Mouse (Mus musculus) lung, postnatal 36 days (tissue): ENCODE results near the gene D430041D05Rik.

Source experiments
- DNase-seq: peaks from one replicate; pipeline ENCODE4 v3.0.0; 2022; ENCODE audit warnings: mixed read lengths

Gene D430041D05Rik

DNA sequence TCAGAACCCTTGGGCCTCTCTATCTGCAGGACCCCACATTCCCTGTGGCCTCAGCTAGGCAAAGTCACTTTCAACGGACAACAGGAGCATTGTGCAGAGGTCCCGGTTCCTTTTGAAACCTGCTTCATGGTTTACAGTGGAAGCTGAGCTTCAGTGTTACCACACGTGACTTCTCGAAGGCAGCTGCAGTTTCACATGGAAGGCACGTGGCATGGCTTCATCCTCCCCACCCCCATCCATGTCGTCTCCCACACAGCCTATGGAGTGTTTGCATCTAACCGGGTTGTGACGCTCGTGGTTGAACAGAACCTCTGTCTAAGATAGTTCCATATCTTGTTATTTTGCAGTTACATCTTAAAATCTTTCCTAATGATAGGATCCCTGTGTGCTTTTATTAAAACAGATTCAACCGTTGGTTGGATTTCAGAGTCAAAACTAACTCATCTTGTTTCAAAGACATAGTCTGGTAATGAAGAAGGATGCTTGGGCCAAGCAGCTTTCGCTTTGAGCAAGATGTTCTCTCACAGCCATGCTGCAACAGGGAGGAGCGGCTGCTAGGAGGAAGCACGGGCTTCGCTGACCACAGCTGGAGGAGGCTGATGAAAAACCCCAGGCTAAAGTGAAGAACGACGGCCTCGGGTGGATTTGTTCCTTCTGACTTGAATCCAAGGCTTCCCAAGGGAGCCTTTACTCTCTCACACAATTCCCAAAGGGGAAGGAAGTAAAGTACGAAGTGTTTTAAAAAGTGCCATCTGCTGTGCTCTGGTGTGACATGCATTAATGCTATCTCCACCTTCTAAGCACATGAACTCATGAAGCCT lies 149.7 kb downstream of the D430041D05Rik start:
- DNase-seq, result no peak

DNA sequence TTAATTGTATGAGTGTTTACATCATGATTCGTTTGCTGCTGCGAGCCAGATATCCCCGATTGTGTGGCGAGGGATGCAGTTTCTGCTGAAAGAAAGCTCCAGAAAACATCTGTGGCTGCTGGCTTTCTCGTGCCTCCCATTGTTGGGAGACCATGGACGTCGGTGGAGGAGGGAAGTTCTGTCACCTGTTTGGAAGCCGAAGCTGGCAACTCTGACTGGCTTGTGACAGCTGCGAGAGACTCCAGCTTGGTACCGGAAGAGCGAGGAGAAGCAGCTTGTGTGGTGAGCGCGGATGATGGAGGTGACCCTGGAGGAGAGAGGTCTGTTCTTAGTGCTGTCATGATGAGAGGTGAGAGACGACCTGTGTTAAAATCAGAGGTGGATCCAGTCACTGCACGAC lies 154.2 kb downstream of the D430041D05Rik start:
- DNase-seq, result no peak

DNA sequence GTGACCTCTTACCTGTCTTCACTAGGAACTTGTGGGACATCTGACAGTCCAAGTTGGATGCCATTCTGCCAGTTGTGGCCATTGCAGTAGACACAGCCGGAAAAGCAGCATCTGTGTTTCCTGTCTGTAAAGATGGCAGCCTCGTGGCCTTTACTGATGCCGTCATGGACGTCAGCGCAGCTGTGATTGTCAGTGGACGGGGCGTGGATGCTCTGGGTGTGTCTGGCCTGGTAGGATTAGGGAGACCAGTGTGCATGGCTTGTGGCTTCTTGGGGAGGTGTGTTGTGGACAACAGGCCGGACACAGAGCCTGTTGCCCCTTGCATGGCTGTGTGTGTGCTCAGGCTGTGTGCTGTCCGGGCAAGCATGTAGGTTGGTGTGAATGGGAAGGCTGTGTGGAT lies 155.9 kb downstream of the D430041D05Rik start:
- DNase-seq, result no peak

DNA sequence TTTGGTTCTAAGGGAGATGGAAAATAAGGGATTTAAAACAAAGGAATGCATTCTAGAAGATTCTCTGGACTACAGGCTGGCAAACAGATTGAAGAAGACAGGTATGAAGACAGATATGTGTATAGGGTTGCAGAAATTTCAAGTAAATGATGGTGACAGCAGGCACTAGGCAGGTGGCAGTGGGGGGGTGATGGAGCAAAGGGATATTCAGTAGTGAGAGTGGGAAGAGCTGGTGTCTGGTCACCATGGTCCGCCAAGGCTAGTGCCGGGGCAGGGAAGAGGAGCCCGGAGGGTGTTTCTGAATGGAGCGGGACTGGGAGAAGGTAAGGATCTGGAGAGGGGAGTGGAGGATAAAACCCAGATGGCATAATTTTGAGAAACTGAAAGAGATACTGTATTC lies 157.5 kb downstream of the D430041D05Rik start:
- no peak for DNase-seq

DNA sequence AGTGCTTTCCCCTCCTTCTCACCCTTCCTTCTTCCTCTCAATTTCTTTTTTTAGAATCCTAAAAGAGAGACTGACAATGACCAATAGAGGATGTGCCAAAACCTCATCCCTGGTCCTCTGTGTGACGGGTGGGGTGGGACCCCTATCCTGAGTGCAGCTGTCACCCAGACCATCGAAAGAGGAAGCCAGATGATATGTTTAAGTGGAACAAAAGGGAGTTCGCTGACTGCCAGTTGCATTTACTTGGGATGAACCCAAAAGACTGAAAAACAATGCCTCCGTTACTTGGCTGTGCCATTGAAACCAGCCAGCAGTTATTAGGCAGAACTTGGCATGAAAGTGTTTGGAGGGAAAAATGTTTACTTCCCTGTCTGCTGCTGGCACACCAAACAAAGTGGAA lies 159.2 kb downstream of the D430041D05Rik start:
- DNase-seq, result no peak

DNA sequence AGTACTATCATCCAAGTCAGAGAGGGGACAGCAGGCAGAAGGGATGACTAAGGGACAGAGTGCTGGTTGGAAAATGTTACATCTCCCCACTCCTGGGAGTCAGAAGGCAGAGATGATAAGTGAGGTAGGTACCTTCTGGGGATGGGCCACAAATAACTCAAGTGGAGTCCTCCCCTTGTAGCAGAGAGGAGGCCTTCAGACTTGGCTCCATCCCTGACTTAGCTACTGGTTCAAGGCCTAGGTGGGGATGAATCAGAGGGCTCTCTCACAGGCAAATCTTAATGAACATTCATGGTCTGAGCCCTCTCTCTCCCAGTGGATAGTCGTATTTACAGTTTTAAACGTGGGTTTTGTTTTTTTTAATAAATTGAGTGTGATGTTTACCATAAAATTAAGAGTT lies 161.0 kb downstream of the D430041D05Rik start:
- DNase-seq, result no peak

DNA sequence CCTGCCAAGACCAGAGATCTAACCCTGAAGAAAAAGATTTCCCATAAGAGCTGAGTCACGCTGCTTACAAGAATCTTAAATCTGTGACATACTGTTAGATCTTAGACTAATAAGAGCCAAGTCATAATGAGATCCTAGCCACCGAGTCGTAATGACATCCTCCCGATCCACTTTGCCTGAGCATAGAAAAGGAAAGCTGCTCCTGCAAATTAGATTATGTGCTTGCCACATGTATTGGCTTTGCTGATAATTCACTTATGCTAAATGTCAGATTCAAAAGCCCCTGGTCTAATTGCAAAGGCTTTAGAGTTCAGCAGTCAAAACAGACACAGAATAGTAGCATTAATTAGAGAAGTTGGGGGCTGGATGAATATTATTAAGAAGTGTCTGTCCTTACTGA lies 164.0 kb downstream of the D430041D05Rik start:
- DNase-seq, result no peak

DNA sequence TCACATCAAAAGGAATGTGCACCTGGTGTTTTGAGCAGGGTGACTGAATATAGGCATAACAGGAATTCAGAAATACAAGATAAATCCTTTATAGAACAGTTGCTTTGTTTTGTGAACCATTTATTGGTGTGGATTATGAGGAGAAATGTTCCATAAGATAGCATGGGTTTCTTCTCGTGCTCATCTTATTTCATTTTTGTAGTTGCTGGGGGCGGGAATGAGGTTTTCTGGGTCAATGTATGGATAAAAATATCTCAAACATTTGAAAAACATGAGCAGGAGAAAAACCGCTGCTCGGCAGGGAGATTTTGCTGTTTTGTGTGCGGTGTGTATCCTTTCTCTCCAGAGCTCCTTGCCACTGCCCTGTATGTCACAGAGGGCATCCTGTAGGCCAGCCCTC lies 168.8 kb downstream of the D430041D05Rik start:
- DNase-seq, result no peak

DNA sequence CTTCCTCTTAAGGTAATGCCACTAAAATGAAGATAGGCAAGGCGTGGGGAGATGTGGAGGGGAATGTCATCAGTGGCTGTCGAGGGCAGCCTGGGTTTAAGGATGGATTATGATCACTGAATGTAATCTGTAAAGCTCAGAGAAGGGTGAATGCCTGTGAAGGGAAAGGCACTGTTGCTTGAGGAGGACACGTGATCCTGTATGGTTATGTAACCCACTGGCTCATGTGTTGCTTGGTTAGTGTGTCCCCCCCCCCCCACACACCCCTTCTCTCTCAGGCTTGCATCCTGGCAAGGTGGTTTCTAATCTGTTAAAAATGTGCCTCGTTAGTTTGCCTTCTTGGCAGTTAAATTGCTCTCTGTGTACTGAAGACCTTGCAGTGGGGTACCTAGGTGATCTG lies 173.7 kb downstream of the D430041D05Rik start:
- peak; percentile 13 for DNase-seq

DNA sequence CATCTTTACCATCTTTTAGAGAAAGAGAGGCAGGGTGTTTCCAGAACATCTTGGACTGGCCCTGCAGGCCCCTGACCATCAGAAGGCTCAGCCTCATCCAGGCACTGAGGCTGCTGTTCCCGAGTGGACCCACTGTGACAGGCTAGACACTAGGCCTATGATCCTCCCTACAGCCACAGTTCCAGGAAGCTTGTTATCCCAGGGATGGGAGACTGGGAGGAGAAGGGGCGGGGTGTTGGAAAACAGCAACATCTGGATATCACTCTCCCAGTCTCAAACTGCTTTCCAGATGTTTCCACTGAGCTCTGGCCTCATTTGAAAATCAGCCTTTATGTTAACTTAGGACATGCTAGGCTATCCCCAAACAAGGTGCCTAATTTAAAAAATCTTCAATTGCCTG lies 180.4 kb downstream of the D430041D05Rik start:
- DNase-seq, result peak; percentile 28

DNA sequence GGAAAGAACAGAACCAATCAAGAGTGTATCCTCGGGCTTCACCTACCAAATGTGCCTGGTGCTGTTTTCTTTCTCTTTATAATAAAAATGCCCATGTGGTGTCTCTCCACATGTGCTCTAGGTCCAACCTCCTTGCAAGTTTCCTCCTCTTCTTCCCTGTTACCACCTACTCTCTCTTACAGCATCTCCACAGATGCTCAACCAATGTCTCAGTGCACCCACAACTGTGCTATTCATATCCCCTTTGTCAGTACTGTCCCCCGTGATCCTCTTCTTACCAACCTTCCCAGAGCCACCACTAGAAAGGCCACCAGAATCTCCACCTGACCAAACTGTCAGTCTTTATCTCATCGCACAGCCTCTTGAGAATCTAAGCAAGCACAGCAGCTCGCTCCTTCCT lies 184.8 kb downstream of the D430041D05Rik start:
- no peak for DNase-seq

DNA sequence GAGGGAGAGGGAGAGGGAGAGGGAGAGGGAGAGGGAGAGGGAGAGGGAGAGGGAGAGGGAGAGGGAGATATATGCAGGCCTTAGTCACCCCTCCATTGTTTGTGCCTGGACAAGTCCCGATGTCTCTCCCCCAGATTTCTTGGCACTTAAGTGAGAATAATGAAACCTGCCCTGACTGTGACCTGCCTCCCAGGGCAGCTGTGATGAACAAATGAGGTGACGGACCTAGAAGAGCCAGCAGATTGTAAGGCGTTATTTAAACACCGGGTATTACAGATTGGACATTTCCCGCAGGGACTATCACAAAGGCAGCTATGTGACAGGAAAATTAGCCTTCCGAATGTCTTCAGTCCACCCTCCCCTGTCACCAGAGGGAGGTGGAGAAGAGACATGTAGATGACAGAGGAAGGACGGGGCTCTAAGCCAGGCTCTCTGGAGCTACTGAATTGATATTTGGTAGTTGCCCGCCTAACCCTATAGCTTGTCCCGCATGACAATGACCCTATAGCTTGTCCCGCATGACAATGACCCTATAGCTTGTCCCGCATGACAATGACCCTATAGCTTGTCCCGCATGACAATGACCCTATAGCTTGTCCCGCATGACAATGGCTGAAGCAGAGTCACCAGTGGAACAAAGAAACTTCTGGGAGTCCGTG lies 191.0 kb downstream of the D430041D05Rik start:
- DNase-seq, result peak; percentile 21

DNA sequence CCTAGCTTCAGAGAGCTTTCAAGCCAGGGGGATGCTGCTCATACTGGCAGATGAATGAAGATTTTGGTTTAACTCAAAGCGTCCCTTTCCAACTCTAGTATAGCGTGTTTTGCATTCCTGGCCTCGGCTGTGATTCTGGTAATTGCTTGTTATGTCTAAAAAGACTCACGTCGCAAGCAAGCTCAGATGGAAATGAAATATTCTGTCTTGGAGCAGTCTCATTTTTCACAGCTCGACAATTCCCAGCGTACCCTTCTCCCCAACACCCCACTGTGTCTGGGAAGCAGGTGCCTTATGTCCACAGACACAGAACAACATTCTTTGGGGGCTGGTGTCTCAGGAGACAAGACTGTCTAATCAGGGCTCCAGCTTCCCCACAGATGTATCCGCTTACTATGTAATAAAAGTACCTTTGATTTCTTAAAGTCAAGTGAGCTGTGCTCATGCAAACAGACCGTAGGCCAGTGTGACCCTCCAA lies 192.2 kb downstream of the D430041D05Rik start:
- peak; percentile 24 for DNase-seq

DNA sequence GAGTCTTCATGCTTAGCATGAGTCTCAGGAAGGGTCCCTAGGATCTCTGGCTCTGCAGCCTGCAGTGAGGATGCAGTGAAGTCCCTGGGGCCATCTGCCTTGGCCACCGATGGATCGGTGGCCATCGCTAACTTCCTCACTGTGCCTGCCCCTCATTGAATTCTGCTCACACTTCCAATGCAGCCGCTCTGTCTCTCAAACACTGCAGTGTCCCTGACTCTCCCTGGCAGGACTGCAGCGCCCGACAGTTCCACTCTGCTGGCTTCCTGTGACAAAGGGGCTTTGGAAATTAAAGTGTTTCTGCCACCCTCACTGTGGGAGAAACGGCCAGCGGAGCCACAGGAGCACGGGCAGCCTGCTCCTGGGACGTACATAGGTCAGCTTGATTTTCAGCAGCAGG lies 192.7 kb downstream of the D430041D05Rik start:
- DNase-seq, result no peak

DNA sequence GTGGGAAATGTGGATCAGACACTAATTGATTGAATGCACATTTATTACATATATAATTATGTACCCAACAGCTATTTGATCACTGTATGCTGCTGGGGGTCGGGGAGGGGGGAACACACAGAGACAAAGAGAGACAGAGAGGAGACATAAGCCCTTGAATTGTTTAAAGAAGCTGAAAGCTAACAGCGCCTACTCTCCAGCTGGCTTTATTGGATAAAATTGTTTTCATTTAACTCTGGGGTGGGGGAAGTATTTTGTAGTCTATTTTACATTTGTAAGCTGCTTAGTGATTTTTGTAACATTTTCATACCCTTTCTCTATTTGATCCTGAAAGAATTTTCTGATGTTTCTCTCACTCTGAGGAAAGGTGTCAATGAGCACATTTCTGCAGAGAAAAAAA lies 201.4 kb downstream of the D430041D05Rik start:
- DNase-seq, result no peak

DNA sequence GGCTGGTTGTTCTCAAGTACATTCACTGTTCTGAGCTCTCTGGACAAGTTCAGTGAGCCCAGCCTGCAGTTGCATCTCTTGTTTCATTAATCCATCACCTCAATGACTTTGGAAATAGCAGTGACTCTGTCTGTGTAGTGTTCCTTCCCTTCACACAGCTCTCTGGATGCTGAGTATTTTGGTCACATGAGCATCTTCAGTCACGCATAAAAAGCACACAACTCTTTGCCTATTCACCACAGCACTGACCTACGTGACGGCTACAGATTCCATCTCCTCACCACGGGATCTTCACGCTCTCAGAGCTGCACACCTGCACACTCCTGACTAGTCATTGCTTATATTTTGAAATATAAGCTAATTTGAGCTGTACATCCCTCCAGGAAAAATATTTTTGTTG lies 202.4 kb downstream of the D430041D05Rik start:
- DNase-seq, result no peak

DNA sequence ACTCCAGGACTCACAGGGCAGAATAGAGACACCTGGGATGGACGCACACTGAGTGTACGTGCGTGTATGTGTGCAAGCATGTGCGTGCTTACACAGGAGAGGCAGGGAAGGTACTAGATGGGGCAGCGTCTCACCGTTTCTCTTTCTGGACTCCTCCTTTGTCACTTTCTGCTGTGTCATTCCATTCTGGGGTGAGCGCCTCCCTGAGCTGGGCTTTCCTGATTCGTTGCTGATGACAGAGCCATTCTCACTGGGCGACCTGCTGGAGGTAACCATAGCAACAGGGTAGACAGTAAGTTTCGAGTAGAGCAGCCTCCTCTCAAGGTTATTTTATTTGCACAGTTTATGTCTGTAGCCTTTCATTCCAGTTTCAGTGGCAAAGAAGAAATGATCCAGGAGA lies 202.9 kb downstream of the D430041D05Rik start:
- no peak for DNase-seq

DNA sequence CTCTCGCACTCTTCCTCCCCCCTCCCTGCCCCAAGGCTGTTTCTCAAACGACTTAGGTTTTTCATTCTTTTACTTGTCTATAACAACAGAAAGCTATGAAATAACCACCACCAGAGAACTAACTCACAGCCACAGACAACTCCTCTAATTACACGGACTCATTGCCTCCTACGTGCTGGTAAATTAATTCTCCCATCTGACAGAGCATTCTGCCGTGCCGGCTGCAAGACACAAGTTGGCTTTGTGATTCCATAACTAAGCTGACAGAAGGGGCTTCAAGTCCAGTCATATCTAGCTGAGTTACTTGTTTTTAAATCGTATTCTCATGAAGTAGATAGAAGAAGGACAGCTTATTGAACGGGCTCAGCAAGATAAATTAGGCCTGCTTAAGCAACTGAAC lies 205.2 kb downstream of the D430041D05Rik start:
- DNase-seq, result no peak

DNA sequence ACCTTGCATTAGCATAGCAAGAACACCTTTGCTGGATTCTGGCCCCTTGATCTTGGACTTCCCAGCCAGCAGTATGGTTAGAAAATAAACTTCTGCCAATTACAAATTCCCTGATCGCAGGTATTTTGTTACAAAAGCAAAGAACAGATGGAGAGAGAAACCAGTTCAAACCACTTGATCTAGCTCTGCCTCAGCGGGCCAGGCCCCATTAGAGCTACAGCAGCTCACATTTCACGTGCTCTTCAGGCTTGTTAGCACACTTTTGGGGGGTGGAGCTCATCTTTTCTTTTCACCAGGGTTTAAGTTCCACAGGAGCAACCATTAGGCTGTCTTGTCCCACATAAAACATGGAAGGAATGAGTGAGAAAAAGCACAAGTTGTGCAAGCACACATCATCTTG lies 210.6 kb downstream of the D430041D05Rik start:
- DNase-seq, result no peak

DNA sequence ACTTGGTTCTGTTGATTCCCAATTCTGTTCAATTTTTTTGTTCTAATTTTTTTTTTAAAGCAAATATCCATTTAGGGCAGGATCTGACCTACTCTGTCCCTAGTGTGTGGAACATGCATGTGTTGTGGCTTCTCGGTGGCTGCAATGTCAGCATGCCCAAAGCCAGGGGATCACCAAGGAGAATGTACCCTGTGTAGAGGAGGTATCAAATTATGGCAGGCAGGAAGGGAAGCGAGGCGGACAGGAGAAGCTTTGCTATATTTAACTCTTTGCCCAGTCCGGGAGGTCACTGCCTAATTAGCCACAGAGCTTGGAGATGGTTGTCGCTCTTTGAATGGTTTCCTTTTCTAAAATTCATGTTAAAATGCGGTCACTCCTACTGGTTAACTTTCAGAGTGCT lies 212.6 kb downstream of the D430041D05Rik start:
- DNase-seq, result no peak

DNA sequence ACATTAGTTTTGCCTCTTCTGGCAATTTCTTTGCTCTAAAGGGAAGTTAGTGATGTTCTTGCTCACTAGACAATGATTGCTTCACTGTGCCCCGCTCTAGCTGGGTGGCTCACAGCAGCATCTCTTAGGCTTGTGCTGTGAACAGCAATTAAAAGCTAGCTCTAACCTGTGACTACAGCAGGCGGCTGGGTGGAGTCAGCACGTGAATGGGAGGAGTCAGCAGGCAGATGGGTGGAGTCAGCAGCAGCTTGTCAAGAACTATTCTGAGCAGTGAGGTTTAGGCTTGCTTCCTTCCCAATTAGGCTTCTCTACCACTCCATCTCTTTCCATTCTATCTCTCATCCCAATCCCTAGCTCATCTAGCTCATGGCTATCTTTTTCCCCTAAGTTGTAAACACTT lies 213.5 kb downstream of the D430041D05Rik start:
- no peak for DNase-seq

DNA sequence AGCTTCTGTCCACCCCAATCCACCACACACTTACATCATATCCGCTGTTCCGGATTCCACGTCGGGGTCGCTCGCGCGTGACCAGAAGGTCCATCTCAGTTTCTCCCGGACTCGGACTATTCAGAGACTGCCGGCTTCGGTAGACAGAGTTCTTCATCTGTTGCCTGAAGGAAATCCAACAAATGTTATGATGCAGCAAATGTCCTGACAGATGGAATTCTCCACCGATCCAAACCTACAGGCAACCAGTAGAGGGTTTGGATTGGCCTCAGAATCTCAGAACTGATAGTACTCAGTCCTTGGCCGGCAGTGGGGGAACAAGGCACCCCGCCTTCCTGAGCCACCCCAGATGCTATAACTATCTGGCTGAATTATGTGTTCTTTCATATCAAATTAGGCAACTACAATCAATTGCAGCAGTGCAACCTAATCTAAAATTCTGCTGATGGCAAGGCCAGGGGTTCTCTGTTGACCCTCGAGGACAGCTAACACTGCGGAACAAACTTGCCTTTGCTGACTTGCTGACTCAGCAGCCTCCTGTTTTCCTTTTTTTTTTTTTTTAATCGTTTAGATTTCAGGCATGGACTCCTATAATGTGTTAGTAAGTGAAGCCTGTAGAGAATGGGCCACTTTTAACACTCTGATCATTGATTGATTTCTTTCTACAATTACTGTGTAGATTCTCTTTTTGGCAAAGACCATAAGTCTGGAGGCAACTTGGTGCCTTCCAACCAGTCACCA lies 218.2 kb downstream of the D430041D05Rik start:
- no peak for DNase-seq

DNA sequence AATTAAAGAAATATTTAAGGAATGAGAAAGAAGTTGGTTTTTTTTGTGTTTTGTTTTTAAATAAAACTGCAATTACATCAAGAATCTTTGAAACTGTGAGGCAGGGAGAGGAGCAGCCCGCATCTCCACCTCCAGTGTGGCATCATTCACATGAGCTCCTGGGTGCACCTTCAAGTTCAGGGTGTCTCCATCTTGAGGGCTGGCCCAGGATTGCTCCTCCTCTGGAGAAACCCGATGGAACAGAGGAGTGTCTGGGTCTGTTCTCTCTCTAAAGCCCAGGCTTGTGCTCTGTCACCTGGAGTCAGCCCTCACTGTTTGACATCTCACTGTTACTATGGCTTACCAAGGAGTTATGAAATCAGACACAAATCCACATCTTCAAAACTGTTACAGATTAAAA lies 219.1 kb downstream of the D430041D05Rik start:
- no peak for DNase-seq

DNA sequence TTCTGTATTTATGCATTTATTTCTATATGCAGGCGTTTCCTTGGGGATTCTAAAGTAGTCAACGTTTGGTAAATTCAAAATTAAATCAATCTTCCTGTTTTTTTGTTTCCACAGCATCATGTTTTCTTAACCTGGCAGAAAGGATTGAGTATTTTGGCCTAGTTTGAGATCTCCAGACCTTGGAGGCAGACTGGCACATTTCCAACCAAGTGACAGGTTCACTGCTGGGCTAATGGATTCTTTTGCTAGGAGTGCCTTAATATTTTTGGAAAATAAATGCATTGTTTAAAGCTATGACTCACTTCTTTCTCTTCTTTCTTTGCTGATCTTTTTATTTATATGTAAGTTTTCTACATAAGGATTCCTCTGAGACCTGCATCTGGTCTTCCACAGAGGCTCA lies 222.0 kb downstream of the D430041D05Rik start:
- DNase-seq, result no peak
